Mouse (Mus musculus) cortical plate, adult 2 months (tissue): Measurements from ENCODE around the gene Tmem131. TPM values are rescaled to one million over a fixed set of nuclear protein-coding genes. Genes with fewer than 3 reads are reported as not detected.

ENCODE experiments used
- H3K27ac ChIP-seq: fragments of 200-500 bp; 2 replicates; pipeline ENCODE4 v1.5.1; 2012; ENCODE audit warnings: low read length, control low read depth, inconsistent platforms; ENCODE audit not compliant: insufficient read depth
- H3K4me1 ChIP-seq: fragments of 200-500 bp; 2 replicates; pipeline ENCODE4 v1.6.1; 2011; ENCODE audit warnings: low read length; ENCODE audit not compliant: control insufficient read depth, insufficient read depth
- H3K4me3 ChIP-seq: fragments of 200-500 bp; 2 replicates; pipeline ENCODE4 v1.5.1; 2011; ENCODE audit warnings: mild to moderate bottlenecking, low read length, control low read depth; ENCODE audit not compliant: insufficient read depth
- CTCF ChIP-seq: fragments of 200-500 bp; IDR thresholded peaks from 2 replicates; pipeline ENCODE4 v1.5.1; 2011; ENCODE audit warnings: mild to moderate bottlenecking, control low read depth, low read length; ENCODE audit not compliant: insufficient read depth; ENCODE audit errors: extremely low read depth
- POLR2A ChIP-seq: fragments of 200-500 bp; IDR thresholded peaks from 2 replicates; pipeline ENCODE4 v1.6.1; 2011; ENCODE audit warnings: mild to moderate bottlenecking, low read length, control low read depth; ENCODE audit not compliant: insufficient read depth; ENCODE audit errors: extremely low read depth
- polyA plus RNA-seq: library from polyadenylated mRNA; depleted of rRNA; stranded (reverse); fragments of >200 nt; gene quantifications from 2 replicates; pipeline ENCODE4 v1.2.3, GENCODE M21; 2012

Gene Tmem131
- polyA plus RNA-seq, 1 experiment, result 35.3 TPM

DNA sequence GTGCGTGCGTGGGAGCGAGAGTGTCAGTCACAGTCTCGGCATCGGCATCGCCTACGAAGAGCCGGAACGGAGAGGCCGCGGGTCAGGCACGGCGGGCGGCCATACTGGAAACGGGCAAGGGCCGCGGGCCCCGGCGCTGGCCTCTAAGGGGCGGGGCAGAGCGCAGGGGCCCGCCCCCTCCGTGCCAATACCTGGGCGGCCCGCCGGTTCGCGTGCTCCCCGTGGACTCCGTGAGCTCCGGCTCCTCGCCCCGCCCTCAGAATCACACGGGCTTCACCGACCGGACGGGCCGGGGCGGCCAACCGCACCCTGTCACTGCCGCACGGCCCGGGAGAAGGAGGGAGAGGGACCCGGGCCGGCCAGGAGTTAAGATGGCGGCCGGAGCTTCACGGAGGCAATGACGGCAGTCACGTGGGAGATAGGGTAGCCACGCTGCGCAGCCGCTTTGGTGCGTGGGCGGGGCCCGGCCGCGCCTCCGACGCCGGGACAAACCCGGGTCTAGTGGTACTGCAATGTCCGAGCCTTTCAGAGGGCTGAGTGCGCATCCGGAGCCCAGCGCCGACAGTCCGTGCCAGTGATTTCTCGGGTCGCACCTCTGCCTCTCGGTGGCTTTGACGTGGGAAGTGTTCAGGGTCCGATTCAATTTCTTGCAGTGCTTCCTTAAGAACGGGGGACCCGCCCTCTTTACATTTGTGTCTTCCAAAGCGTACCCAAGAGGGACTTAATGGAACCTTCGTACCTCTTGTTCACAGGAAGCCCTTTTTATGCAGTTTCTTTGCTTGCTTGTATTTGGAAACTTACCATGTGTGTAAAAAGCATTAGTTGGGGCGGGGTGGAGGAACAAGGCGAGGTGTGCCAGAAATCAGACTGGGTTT, 3.7 kb downstream of the Tmem131 start:
- peak overlapping the region; percentile 99 for H3K27ac ChIP-seq
- H3K4me3 ChIP-seq, result peak overlapping the region; percentile 77

DNA sequence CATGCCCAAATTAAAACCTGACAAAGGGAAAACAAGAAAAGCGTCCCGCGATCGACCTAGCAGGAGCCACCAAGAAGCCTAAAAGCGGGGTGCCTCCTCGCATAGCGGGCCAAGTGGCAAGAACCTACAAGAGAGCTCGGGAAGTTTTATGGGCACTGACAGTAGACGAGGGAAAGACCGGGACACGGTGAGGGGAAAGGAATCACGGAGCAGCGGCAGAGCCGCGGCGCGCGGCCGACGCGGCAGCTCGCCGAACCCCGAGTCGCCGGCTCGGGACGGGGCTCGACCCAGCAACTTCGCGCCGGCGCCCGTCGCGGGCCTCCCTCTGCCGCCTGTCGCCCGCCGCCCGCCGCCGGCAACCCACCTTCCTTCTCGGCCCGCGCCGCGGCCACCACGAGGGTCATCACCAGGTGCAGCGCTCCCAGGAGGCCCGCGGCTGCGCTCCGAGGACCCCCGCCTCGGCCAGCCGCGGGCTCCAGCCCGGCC, 4.6 kb downstream of the Tmem131 start:
- H3K4me1 ChIP-seq, result peaks cover 9% of the 10 kb centered on the region; the same call in 1 of the 2 replicates
- H3K4me3 ChIP-seq, result peak overlapping the region; percentile 77
- H3K27ac ChIP-seq, result peak overlapping the region; percentile 99
- TF ChIP-seq CTCF, result no peak
- TF ChIP-seq POLR2A, result no peak

More for the DNA sequence above, 3.7 kb downstream of the Tmem131 start:
- TF ChIP-seq CTCF (no peak), POLR2A (peak; percentile 89)
- H3K4me1 ChIP-seq, result peaks cover 6% of the 10 kb centered on the region; the same call in 1 of the 2 replicates

DNA sequence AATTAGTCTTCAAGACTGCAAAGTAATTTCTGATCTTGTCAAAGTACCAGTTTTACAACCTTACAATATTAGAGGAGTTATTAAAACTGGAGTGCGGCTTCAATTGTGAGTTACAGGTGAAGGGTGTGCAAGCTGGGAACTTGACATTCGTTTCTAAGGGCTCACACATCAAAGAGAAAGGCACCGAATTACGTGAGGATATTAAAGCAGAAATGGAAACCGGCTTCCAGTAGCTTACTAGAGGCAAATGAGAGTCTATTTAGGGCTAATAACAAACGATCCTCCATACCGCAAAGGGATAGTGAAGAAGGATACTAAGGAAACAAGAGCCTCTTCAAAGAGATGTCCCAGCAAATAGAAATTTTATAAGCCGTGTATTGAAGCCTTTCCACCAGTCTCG, 5.1 kb downstream of the Tmem131 start:
- Histone ChIP-seq H3K4me3 (peak overlapping the region; percentile 77), H3K4me1 (peaks cover 9% of the 10 kb centered on the region; the same call in 1 of the 2 replicates), H3K27ac (no peak overlapping the region)
- TF ChIP-seq POLR2A (no peak), CTCF (no peak)

DNA sequence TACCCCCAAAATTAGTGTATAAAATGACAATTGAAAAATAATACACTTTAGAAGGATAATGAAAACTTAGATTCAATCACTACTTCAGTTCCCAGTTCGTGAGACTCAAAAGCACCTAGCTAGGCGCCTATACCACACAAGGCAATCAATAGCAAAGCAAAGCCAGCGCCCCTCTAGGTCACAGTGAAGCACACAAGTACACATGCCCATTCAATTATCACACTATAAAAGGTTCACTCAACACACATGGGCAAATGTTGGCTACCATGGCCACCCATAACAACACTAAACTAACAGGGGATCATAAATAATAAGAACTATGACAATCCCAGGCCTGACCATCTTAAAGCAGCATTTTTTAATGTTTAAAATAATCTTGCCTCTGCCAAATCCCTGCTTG, 5.8 kb downstream of the Tmem131 start:
- TF ChIP-seq POLR2A, result no peak
- no peak for TF ChIP-seq CTCF
- H3K4me3 ChIP-seq, result no peak overlapping the region; the same call in 1 of the 2 replicates
- H3K27ac ChIP-seq, result no peak overlapping the region
- peaks cover 9% of the 10 kb centered on the region; the same call in 1 of the 2 replicates for H3K4me1 ChIP-seq

DNA sequence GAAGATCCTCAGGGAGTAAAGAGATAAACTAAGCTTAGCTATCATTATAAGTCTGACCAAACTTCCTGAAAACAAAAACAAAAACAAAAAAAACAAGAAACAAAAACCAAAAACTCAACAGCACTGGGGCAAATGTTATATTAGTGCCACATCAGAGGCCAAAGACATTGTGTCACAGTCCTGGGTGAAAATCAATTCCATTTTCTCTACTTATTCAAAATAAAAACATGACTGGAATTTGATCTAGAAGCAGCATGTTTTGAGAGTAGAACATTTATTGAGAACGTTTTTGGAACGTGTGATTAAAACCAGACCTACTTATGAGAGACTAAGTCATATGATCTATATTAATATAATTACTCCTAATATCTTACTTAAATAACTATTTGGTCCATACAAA, 6.5 kb downstream of the Tmem131 start:
- H3K4me3 ChIP-seq, result no peak overlapping the region; the same call in 1 of the 2 replicates
- no peak overlapping the region for H3K27ac ChIP-seq
- H3K4me1 ChIP-seq, result peaks cover 9% of the 10 kb centered on the region; the same call in 1 of the 2 replicates
- TF ChIP-seq CTCF (no peak), POLR2A (no peak)

DNA sequence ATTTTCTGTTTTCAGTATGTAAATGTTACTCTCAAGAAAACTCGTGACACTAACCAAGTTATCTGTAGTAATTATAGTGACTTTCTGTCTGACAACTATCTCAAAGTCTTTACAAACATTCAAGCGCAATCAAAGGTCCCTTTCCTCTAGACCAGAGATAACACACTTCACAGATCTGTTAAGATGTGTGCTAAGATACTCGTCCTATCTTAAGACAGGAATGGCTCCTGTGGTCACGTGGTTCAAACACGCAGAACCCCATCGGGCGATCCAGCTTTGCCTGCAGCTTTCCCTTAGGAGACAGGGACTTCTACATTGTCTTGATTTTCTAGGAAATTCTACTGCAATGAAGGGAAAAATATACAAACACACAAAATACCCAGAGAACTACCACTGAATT, 6.9 kb downstream of the Tmem131 start:
- Histone ChIP-seq H3K27ac (no peak overlapping the region), H3K4me3 (no peak overlapping the region), H3K4me1 (peaks cover 9% of the 10 kb centered on the region; the same call in 1 of the 2 replicates)
- TF ChIP-seq POLR2A (no peak), CTCF (no peak)

DNA sequence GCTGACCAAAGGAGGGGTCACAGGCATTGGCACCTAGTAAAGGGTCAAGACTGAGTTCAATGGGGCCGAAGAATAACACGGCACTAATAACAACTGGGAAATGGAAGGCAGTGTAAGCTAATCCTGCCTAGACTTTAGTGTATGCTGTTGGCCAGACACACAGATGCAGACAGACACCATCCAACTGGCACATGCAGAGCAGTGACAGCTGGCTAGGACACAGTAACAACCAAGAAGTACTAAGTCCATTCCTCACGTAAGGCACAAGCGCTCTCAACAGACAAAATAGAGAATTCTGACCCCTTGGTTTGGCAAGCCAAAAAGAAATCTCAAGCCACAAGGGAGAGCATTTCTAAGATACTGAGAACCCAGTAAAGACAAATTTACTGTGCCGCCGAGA, 8.7 kb downstream of the Tmem131 start:
- Histone ChIP-seq H3K4me3 (no peak overlapping the region), H3K4me1 (peaks cover 13% of the 10 kb centered on the region), H3K27ac (no peak overlapping the region)
- no peak for TF ChIP-seq POLR2A
- TF ChIP-seq CTCF, result no peak

DNA sequence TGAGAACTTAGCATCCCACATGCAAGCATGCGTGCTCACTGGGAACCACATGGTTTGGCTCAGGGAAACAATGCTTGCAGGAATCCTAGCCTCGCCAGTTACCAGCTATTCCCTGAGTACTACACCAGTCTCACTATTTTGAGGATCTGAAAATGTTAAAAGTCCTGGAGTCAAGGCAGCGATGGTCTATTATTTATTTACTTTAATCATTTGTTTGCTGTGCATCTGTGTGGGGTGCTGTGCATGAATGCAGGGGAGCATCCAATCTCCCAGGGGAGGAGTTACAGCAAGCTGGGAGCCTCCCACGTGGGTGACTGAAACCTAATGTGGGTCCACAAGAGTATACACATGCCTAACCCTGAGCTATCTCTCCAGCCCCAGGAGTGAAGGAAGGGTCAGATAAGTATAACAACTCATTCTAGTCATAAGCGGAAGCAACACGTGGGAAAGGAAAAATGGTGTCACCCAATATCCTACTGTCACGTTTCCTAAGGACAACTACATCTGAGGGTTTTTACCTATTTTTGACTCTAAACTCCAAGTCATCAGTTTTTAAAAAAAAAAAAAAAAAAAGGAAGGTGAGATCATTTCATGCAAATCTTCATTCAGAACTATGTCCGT, 9.4 kb downstream of the Tmem131 start:
- H3K4me3 ChIP-seq, result no peak overlapping the region
- no peak overlapping the region for H3K27ac ChIP-seq
- peaks cover 13% of the 10 kb centered on the region for H3K4me1 ChIP-seq
- TF ChIP-seq CTCF (no peak), POLR2A (no peak)

DNA sequence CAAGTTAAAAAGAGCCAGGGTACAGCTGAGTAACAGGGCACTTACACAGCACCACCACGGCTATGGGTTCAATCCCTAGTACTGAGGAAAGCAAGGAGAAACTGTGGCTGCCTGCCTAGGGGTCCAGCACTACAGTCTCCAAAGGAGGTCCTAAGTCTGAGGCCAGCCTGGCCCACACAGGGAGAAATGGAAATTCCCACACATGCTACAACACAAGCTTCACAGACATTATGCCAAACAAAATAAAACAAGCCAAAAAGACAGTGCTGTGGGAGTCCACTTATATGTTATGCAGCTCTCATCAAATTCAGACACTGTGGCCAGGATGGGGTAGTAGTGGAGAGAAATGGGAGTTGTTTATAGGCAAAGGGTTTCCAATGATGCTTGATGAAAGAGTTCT, 11.2 kb downstream of the Tmem131 start:
- no peak for TF ChIP-seq POLR2A
- no peak for TF ChIP-seq CTCF
- Histone ChIP-seq H3K4me1 (peaks cover 8% of the 10 kb centered on the region), H3K4me3 (no peak overlapping the region), H3K27ac (no peak overlapping the region)
